Mouse (Mus musculus) liver, adult 2 months (tissue): ENCODE results near the gene Pih1d1. TPM values are rescaled to one million over a fixed set of nuclear protein-coding genes. Genes with fewer than 3 reads are reported as not detected.

Source experiments
- DNase-seq: peaks from one replicate; pipeline ENCODE4 v3.0.0-alpha.2; 2011; ENCODE audit warnings: low read depth, low spot score; ENCODE audit errors: extremely low read depth
- H3K27ac ChIP-seq: fragments of 200-500 bp; replicated peaks from 2 replicates; pipeline ENCODE4 v1.5.1; 2012; ENCODE audit warnings: low read depth, mild to moderate bottlenecking, control low read depth, inconsistent platforms, low read length; ENCODE audit not compliant: insufficient read depth
- H3K27me3 ChIP-seq: fragments of 200-500 bp; 2 replicates; pipeline ENCODE4 v1.6.1; 2012; ENCODE audit warnings: mild to moderate bottlenecking, moderate library complexity, low read length, inconsistent platforms; ENCODE audit not compliant: control insufficient read depth, insufficient read depth
- H3K36me3 ChIP-seq: fragments of 200-500 bp; 2 replicates; pipeline ENCODE4 v1.6.1; 2012; ENCODE audit warnings: low read length, inconsistent platforms; ENCODE audit not compliant: control insufficient read depth, insufficient read depth
- H3K4me1 ChIP-seq: fragments of 200-500 bp; 2 replicates; pipeline ENCODE4 v1.6.1; 2011; ENCODE audit warnings: low read length; ENCODE audit not compliant: control insufficient read depth, insufficient read depth
- H3K4me3 ChIP-seq: fragments of 200-500 bp; 2 replicates; pipeline ENCODE4 v1.5.1; 2011; ENCODE audit warnings: low read depth, mild to moderate bottlenecking, control low read depth, low read length, moderate library complexity; ENCODE audit not compliant: insufficient read depth
- H3K79me2 ChIP-seq: fragments of 200-500 bp; 2 replicates; pipeline ENCODE4 v1.6.1; 2012; ENCODE audit warnings: inconsistent platforms, mild to moderate bottlenecking, low read length, moderate library complexity; ENCODE audit not compliant: control insufficient read depth, insufficient read depth
- H3K9ac ChIP-seq: fragments of 200-500 bp; 2 replicates; pipeline ENCODE4 v1.6.1; 2012; ENCODE audit warnings: low read depth, mild to moderate bottlenecking, control low read depth, inconsistent platforms, low read length
- CTCF ChIP-seq: fragments of 200-500 bp; IDR thresholded peaks from 2 replicates; pipeline ENCODE4 v1.5.1; 2011; ENCODE audit warnings: low read depth, low read length, control low read depth
- POLR2A ChIP-seq: fragments of 200-500 bp; IDR thresholded peaks from 2 replicates; pipeline ENCODE4 v1.6.1; 2011; ENCODE audit warnings: low read length, control low read depth; ENCODE audit not compliant: insufficient read depth; ENCODE audit errors: extremely low read depth
- WGBS: fragments of 180-500 bp; shearing (Covaris S2); methylation state at CpG from one replicate; pipeline ENCODE4 v1.1.7; 2018; 5-methylcytosine and 5-hydroxymethylcytosine counted together
- polyA plus RNA-seq: library from polyadenylated mRNA; depleted of rRNA; stranded (reverse); fragments of >200 nt; gene quantifications from 2 replicates; pipeline ENCODE4 v1.2.3, GENCODE M21; 2012
- total RNA-seq: library from RNA; depleted of rRNA; stranded (reverse); fragments of >200 nt; gene quantifications from 2 replicates; pipeline ENCODE4 v1.2.3, GENCODE M21; 2014

Gene Pih1d1
- total and polyA plus RNA-seq, 2 experiments = 48.0 to 62.1 TPM

- H3K27ac ChIP-seq = no peak overlapping the region
- TF ChIP-seq CTCF (no peak), POLR2A (no peak)
- H3K36me3 ChIP-seq = peaks cover 23% of the 10 kb centered on the region; the same call in 1 of the 2 replicates
- no peaks in the 10 kb centered on the region for H3K27me3 ChIP-seq
- H3K9ac ChIP-seq = no peak overlapping the region
- no peak overlapping the region for H3K4me3 ChIP-seq
- WGBS = 70% methylated on average over 8 of the region's 8 CpGs
- DNase-seq = no peak
- H3K79me2 ChIP-seq = no peaks in the 10 kb centered on the region; the same call in 1 of the 2 replicates
- H3K4me1 ChIP-seq = peaks cover 16% of the 10 kb centered on the region
These were observed 32.7 kb upstream of the Pih1d1 start for GRCm38 (mm10) chr7:45121404-45121803.

DNA sequence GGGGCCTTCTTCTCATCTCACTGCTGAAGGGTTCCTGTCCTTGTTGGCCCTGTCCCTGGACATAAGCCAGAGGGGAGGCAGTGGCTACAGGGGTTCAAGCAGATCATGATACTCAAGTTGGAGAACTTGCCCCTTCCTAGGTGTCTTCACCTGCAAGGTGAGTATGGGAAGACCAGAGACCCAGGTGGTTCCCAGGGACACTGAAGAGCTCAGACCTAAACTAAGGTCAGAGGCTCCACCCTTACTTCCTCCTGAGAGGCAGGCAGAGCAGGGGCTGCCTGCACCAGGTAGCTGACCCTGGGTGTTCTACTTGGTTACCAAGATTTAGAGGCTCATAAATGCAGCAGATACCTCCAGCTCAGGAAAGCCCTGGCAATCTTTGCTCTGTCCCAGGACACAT lies 32.1 kb upstream of the Pih1d1 start:
- Histone ChIP-seq H3K27ac (peak overlapping the region; percentile 10; the same call in 1 of the 2 replicates), H3K36me3 (peaks cover 25% of the 10 kb centered on the region; the same call in 1 of the 2 replicates), H3K9ac (no peak overlapping the region), H3K4me3 (no peak overlapping the region), H3K27me3 (no peaks in the 10 kb centered on the region), H3K79me2 (no peaks in the 10 kb centered on the region; the same call in 1 of the 2 replicates), H3K4me1 (peaks cover 21% of the 10 kb centered on the region)
- TF ChIP-seq CTCF (no peak), POLR2A (no peak)
- no peak for DNase-seq

DNA sequence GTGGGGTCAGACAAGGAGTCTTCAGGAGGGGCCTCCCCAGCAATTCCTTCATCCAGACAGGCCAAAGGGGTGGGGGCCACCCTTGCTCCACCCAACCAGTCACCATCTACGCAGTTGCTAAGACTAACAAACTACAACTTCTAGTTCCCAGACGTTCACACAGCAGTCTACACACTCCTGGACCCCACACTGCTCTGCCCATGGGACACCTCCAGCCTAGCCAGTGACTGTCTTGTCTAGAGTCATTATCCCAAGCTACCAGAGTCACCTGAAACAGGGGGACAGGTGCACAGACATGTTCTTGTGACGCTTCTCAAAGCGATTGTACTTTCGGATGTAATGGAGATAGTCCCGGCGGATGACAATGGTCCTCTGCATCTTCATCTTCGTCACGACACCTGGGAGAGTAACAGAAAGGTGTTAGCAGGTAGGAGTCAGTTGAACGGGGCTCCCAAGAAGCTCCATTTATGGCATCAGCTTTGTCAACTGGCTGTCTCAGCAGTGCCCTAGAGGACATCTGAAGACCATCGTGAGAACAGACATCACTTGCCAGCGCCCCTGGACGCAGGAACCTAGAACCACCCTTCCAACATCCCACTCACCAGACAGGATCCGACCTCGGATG lies 31.4 kb upstream of the Pih1d1 start:
- no peak for DNase-seq
- WGBS = 79% methylated on average over 15 of the region's 15 CpGs
- Histone ChIP-seq H3K27ac (no peak overlapping the region), H3K4me3 (no peak overlapping the region), H3K36me3 (peaks cover 30% of the 10 kb centered on the region; the same call in 1 of the 2 replicates), H3K4me1 (peaks cover 26% of the 10 kb centered on the region), H3K79me2 (peaks cover 3% of the 10 kb centered on the region; the same call in 1 of the 2 replicates), H3K9ac (no peak overlapping the region), H3K27me3 (no peaks in the 10 kb centered on the region)
- TF ChIP-seq POLR2A (no peak), CTCF (no peak)

DNA sequence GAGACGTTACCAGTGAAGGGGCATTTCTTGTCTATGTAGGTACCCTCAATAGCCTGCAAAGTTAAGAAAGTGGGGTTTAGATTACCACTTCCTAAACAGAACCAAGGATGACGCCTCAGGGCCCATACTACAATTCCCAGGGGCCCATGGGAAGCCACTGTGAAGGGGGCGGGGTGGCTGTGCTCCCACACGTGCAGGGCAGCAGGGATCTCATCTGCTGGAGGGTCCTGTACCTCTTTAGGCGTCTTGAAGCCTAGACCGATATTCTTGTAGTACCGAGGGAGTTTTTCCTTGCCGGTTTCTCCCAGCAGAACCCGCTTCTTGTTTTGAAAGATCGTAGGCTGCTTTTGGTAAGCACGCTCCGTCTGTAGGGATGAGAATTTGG lies 30.9 kb upstream of the Pih1d1 start:
- Histone ChIP-seq H3K36me3 (peaks cover 30% of the 10 kb centered on the region; the same call in 1 of the 2 replicates), H3K9ac (peak overlapping the region; percentile 85), H3K4me3 (peak overlapping the region; percentile 79), H3K27ac (no peak overlapping the region), H3K27me3 (no peaks in the 10 kb centered on the region), H3K79me2 (peaks cover 7% of the 10 kb centered on the region; the same call in 1 of the 2 replicates), H3K4me1 (peaks cover 26% of the 10 kb centered on the region)
- no peak for TF ChIP-seq POLR2A
- no peak for TF ChIP-seq CTCF
- 18% methylated on average over 12 of the region's 12 CpGs for whole genome bisulfite sequencing
- DNase-seq = no peak

DNA sequence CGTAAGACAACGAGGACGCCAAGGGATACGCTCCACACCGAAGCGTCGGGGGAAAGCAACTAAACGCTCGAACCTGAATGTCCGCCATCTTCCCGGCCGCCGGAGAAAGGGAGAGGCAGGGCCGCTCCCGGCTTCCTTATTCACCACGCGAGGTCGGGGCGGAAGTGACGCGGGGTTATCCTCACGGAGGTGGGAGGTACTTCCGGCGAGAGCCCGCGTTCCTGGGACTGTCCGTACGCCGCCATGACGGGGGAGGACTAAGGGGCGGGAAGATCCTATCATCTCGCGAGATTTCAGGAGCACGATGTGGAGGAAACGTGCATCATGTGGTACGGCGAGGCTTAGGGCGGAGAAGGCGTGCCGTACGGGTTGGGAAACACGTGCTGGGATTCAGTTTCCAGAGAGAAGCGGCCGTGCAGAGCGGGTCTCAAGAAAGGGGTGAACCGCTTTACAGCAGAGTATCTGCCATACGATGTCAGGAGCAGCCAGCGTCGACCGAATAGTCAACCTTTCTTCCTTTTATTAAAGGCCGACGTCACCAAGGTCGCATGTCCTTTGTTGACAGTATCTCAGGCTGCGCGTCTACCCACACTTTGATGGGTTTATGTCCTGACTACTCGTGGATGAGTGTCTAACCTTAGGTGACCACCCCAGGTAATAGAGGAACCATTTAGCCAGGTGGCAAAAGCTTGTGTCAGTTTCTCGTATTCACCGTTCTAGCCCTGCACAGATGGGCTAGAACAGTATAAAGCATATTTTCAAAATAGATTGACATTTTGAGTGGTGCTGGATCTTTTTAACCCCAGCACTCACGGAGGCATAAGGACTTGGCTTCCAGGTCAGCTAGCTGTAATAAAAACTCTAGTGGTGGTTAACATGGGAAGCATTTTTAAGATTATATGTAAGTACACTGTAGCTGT lies 29.6 kb upstream of the Pih1d1 start, which contains the start of gene Rps11:
Gene Rps11, minus strand, starts transcription at position 216 of the 920 bp plus-strand sequence.
- Histone ChIP-seq H3K27me3 (no peaks in the 10 kb centered on the region), H3K4me1 (peaks cover 26% of the 10 kb centered on the region), H3K79me2 (peaks cover 11% of the 10 kb centered on the region; the same call in 1 of the 2 replicates), H3K36me3 (peaks cover 30% of the 10 kb centered on the region; the same call in 1 of the 2 replicates), H3K9ac (peak within 1 kb of the TSS; percentile 85), H3K27ac (peak within 1 kb of the TSS; percentile 75), H3K4me3 (peak within 1 kb of the TSS; percentile 79)
- 3% methylated on average over 59 of the region's 59 CpGs for WGBS
- DNase-seq = peak; percentile 96
- no peak for TF ChIP-seq CTCF
- TF ChIP-seq POLR2A = peak; percentile 63; the same call in 1 of the 2 replicates
